Mouse (Mus musculus) erythroid progenitor cell, adult 5-6 weeks (primary cell): ENCODE measurements around the gene Elf3. TPM values are rescaled to one million over a fixed set of nuclear protein-coding genes. Genes with fewer than 3 reads are reported as not detected.
"Not testable (repeated sequence)": the region's sequence is repeated elsewhere in the genome, so short reads cannot be mapped to it uniquely, and the experiment has no call there.

ENCODE experiments used
- ATAC-seq: replicated peaks from 2 replicates; pipeline ENCODE4 v1.8.0; 2016; ENCODE audit warnings: moderate number of reproducible peaks, mild to moderate bottlenecking, moderate TSS enrichment, inconsistent platforms; ENCODE audit not compliant: poor library complexity, low FRiP score, severe bottlenecking
- total RNA-seq, 2 experiments: library from RNA; stranded (forward) in 1 of 2; stranded (reverse) in 1 of 2; fragments of 150-400 nt in 1 of 2; fragments of 186-747, 209-891 nt in 1 of 2; gene quantifications; 2 replicates each; pipeline versions ENCODE4 v1.2.3 to v1.2.4; 2015 to 2017; ENCODE audit warnings: low replicate concordance in 2 of 2

The Elf3 gene
- total RNA-seq, 2 experiments from 2014 or later = not detected

DNA sequence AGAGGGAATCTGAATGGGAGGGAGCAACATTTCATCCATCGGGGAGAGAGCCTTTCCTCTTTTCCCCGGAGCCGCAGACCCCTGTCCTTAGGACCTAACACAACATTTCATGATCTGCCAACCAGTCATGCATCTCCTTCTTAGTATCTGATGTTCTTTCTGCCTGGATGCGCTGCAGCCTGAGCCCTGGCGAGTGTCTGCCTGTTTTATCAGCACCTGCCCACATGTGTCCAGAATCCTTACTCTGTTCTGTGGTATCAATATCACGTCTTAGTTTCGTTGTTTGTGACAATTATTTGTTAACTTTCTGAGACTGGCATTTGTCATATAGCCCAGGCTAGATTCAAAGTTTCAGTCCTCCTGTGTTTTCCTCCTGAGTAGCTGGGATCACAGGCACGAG is 14.4 kb downstream of the Elf3 start:
- ATAC-seq = no peak

DNA sequence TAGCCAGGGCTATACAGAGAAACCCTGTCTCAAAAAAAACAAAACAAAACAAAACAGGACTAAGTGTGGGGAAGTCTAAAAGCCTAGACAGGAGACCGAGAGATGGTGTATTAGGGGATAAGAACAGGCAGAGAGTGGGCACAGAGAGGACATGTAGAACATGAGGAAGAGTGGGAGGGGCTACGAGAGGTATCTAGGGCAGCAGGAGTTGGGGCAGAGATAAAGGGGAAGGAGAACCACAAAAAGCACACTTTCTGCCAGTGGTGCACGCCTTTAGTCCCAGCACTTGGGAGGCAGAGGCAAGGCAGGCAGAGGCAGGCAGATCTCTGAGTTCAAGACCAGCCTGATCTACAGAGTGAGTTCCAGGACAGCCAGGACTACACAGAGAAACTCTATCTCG is 18.2 kb downstream of the Elf3 start:
- ATAC-seq = peak; percentile 71

DNA sequence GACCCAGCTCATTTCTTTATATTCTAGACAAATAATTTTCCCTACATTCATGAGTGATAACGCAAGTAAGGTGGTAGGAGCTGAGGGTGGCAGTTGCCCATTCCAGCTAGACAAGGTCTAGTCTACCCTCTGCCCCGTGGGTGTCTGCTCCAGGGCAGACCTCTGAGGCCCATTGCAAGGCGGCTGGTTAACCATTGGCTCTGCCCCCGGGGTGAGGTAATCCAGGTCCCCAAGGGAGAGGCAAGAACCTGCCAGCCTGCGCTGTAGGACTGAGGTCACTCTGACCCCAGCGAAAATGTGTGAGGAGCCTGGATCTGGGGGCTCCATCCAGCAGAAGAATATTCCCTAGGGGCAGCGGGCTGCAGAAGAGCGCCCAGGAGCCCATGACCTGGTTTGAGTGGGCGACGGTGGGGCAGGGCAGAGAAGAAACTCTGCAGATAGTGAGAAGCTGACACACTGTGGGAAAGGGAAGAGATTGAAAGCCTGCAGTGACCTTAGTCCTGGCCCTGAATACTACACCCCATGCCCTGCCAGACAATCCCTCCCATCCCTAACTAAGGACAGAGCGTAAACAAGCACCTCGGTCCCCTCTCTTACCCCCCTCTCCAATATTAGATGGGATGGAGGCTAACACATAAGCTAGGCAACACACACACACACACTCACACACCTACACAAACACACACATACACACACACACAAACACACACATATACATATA is 21.1 kb downstream of the Elf3 start:
- no peak for ATAC-seq

DNA sequence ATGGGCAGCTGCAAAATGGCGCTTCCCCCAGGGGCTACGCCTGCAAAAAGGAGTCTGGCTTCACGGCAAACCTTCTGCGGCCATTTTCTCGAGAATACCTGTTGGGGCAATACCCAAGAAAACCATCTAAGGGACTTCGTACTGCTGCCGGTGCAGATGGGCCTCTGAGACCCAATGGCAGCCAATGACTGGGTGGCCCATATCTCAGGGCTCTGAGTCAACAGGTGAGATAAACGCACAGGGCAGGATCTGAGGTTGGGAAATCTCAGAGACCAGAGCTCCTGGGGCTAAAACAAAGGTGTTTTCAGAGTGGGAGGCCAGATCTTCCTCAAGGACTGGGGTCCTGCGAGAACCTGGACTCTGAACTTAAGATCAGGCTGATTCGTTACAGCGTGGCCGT is 23.6 kb downstream of the Elf3 start:
- no peak for ATAC-seq

DNA sequence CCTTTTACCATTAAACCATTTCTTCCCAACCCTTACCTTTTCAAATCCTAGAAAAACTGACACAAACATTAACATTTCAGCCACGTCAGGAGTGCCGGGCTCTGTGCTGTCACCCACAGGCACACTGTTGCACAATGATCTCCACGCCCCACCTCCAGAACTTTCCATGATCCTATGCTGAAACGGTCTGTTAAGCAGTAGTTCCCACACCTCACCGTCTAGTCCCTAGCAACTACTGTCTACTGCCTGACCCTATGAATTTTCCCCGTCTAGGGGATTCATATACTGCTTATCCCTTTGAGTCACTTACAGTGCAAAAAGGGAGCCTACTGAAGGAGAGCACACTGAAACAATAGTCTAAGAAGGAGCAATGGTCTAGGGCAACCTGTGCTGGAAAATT is 24.4 kb downstream of the Elf3 start:
- ATAC-seq = no peak

DNA sequence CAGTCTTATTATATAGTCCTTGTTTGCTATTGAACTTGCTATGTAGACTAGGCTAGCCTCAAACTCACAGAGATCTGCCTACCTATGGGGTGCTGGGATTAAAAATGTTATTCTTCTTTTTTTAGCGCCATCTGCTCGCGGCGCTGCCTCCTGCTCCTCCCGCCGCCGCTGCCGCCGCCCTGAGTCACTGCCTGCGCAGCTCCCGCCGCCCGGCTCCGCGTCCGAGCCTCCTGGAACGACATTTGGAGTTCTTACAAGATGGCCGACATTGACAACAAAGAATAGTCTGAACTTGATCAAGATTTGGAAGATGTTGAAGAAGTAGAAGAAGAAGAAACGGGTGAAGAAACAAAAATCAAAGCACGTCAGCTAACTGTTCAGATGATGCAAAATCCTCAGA is 26.5 kb downstream of the Elf3 start:
- ATAC-seq = not testable (repeated sequence)

DNA sequence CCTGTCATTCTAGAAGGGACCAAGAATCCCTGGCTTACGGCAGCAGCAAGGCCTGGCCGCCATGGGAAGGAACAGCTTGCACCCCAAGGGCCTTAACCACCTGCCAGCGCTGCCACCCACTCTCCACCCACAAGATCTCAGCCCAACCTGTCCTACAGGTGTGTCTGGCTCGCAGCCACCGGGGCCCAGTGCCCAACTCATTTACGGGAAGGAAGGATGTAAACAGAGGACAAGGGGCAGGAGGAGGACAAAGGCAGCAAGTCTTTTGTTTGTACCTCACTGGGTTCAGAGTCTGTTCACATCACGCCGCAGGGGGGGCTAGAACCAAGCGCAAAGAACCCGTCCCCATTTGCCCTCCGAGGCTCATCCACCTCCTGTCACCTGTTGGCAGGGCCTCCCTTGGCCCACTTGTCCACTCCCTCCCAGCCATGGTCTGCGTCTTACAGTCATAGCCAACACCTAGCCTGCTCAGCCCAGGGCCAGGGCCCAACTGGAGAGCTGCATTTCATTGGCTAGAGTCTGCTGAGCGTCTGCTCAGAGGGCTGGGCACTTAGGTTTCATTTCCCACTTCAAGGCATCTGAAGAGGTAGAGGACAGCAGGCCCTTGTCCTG is 30.9 kb downstream of the Elf3 start:
- ATAC-seq = no peak

DNA sequence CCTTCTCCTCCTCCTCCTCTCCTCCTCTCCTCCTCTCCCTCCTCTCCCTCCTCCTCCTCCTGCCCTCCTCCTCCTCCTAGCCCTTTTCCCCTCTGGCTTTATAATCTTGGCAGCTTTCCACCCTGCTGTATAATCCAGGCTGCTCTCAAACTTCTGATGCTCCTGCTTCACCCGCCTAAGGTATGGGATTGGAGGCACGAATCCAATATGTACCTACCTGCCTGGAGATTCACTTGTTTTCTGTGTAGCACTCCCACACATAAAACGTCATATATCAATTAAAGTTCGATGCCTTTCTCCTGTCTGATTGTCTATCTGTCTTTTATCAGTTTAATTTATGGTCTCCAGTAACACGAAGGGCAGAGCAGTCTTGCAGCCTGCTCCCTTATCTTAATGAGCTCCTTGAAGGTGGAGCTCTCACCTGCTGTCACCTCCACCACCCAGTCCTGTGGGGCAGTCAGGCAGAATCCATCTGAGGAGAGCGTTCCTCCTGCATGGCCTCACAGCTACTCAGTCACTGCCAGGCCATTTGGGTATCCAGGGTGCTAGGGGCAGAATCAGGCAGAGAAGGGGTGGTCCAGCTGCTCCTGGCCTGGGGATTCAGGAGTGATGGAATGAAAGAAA is 33.3 kb downstream of the Elf3 start:
- ATAC-seq = no peak

DNA sequence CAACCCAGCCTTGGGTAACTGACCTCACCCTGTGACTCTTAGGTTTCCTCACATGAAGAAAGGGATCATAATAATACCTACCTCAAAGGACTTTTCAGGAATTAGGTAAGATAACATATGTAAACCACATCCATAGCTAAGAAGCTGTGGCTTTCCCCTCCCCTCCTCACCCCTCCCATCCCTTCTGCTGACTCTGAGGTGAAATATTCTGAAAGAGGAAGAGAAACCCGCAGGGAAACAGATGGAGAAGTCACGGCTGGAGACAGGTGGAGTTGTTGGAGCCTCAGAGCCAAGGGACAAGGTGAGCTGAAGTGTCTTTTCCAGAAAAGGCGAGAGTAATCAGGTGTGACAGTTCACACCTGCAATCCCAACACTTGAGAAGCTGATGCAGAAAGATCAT is 34.2 kb downstream of the Elf3 start:
- no peak for ATAC-seq

DNA sequence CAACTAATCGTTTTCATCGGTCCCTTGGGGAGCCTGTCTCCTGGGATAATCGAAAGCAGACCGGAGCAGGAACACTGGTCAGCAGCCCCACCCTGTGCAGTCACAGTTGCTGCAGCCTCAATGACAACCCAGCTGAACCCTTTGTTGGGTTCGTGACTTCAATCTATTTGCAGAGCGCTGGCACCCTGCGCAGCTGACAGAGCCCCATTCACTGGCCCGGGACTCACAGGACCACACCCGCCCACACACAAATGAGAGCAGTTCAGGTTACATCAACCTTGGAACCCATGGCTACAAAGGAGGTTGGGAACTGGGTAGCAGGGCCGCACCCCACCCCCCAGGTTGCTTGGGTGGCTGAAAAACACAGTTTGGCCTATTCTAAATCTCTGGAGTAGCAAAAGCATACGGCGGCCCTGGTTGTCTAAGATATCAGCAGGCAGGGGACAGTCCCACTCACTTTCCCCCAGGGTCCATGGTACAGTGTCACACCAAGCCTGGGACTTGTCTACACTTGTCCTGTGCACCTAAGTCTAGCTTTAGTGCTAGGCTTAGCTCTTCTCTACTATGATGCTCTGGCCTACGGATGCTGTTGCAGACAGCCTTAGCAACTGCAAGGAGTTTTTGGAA is 40.6 kb downstream of the Elf3 start:
- ATAC-seq = no peak

DNA sequence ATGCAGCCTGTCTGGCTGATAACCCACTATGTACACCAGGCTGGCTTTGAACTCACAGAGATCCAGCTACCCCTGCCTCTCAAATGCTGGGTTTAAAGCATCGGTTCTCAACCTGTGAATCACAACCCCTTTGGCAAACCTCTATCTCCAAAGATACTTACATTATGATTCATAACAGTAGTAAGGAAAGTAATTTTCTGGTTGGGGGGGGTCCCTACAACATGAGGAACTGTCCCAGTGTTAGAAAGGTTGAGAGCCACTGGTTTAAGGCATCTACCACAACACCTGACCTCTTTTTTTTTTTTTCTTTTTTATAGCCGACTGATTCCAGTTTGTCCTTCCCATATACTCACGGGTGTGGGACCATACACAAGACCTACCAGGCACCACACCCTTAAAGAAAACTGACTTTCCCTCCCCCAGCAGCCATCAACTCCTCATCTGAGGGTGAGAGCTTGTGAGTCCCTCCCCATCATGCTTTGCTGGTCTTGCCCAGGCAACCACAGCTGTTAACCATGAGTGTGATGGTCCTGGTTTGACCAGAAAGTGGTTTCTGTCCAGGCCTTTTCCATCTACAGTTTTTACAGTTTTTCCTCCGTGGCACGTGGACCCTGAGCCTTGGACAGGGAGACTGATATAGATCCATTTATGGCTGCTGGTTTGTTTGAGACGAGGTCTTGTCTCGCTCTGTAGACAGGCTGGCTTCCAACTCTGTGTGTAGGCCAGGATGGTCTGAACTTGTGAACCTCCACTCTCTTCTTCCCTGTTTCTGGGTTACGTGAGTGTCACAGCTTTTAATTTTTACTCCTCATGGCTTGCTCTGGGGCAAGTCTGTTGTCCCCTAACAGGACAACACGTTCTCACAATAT is 44.4 kb downstream of the Elf3 start:
- ATAC-seq = no peak

DNA sequence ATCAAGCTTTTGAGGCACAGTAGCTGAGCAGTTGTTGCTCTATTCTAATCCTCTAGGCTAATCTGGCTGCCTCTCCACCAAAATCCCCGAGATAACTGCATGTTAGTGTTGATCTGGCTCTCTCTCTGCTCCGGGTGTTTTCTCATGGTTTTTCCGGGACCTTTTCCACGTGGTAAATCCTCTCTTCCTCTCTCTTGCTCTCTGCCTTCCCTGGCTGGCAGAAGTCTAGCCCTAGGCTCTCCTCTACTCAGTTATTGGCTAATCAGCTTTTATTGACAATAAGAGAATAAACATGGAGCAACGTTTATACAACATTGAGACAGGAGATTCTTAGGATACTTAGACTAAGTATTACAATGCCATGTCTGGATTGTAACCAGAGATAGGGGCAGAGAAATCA is 47.9 kb downstream of the Elf3 start:
- ATAC-seq = no peak

DNA sequence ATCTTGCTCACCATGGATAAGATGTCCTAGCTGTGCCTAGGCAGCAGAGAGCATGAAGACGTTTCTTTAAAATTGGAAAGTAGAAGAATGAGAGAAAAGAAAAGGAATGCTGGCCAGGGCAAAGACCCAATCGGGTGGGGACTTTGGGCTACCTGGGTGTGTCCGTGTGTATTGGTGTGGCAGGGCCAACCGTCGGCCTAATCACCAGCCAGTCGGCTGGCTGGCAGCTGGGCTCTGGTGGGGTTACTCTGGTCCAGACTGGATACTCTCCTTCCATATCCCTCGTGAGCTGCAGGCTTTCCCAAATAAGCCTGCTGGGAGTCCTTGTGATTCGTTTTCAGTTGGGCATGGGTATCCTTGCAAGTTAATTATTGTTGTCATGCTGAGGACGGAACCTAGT is 49.7 kb downstream of the Elf3 start:
- peak; percentile 53 for ATAC-seq

DNA sequence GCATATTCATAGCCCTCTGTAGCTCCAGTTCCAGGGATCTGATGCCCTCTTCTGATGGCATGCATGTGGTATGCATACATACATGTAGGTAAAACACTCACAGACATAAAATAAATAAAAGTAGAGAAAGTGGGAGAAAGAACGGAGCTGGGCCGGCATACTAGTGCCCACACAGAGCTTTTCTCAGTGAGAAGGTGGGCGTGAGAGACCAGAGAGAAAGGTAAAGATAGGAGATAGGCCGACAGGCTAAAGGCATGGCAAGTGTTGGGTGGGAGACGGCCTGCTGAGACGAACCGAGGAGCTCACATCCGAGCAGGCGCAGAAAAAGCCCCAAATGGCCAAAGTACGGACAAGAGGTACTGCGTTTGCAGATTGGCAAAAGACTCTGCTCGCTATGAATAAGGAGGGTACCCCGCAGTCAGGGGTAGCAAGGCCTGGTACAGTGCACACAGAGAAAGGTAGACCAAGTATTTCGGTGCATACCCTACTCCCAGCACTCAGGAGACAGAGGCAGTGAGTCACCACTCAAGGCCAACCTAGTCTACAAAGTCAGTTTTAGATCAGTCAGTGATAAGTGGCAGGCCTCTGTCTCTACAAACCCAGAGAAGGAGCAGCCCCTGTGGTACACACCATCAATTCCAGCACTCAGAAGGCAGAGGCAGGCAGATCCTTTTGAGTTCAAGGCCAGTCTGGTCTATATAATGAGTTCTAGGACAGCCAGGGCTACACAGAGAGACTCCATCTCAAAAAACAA is 51.6 kb downstream of the Elf3 start:
- ATAC-seq = no peak

DNA sequence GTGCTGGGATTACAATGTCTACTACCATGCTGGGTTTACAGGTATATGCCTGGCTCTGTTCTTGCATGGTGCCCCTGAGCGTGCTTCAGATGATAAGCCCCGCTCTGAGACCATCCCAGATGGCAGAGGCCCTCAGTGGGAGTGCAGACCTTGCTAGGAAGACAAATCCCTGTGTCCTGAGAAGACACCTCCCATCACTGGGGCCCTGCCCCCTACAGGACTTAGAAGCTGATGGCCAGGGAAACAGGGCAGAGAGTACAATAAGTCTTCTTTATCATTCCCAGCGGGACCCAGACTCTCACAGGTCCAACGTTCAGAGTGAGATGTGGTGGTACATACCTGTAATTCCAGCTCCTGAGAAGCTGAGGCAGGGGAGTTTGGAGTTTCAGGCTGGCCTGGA is 53.1 kb downstream of the Elf3 start:
- ATAC-seq = no peak

DNA sequence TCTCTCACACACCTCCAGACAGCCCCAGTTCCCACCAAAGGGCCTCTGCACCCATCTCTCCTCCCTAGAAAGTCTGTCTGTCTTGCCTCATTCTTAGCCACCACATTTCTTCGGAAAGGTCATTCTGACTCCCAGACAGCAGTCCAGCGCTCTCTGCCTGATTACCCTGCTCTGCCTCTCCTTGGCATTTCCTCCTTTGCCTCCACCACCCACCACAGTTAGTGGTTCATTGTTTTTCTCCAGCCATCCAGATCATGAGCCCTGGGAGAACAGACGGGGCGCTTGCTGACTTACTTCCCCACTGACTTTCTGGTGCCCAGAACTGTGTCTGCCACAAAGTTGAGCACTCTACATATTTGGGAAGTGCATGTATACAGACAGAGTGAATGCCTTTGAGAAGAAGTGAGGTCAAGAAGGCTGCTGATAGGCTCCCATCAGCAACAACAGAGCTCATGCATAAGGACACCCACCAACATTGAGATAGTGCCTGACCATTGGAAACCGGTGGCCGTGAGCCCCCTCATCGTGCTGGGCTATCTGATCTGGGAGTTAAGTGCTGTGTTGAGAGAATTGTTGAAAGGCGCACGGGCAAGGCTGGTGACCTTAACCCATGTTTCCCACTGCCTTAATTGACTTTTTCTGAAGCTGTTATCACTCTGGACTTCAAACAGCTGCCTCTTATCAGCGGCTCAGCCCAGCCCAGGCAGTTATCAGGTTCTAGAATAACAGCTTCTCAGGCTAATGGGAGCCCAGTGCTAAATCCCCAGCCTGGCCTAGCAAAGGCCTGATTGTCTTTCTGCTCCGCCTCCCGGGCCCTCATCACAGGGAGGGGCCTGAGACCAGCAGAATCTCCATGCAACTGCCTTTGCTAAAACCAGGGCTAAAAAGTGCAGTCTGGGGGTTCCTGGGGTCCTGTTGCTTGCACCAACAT is 53.9 kb downstream of the Elf3 start:
- peak; percentile 88 for ATAC-seq
